Mouse (Mus musculus) intestine, postnatal 0 days (tissue): ENCODE results near the gene Bmpr1b. TPM values are rescaled to one million over a fixed set of nuclear protein-coding genes. Genes with fewer than 3 reads are reported as not detected.
"Not testable (repeated sequence)": the region's sequence is repeated elsewhere in the genome, so short reads cannot be mapped to it uniquely, and the experiment has no call there.

Experiments used
- ATAC-seq: fragments of 200-750 bp; cut with Nextera tagmentation; 2 replicates; pipeline ENCODE4 v1.8.0; 2017; ENCODE audit warnings: mild to moderate bottlenecking, moderate TSS enrichment, moderate library complexity
- H3K27ac ChIP-seq: fragments of 300-500 bp; sonication (generic); 2 replicates; pipeline ENCODE4 v1.5.1; 2014; ENCODE audit warnings: mild to moderate bottlenecking, low read depth, low read length, moderate library complexity
- H3K27me3 ChIP-seq: fragments of 300-500 bp; sonication (generic); replicated peaks from 2 replicates; pipeline ENCODE4 v1.6.1; 2014; ENCODE audit warnings: low read length, mixed read lengths; ENCODE audit not compliant: control insufficient read depth, insufficient read depth
- H3K36me3 ChIP-seq: fragments of 300-500 bp; sonication (generic); 2 replicates; pipeline ENCODE4 v1.6.1; 2014; ENCODE audit warnings: mild to moderate bottlenecking, moderate library complexity; ENCODE audit not compliant: control insufficient read depth, insufficient read depth
- H3K4me1 ChIP-seq: fragments of 300-500 bp; sonication (generic); replicated peaks from 2 replicates; pipeline ENCODE4 v1.6.1; 2014; ENCODE audit warnings: antibody characterized with exemption, low read length, mixed read lengths; ENCODE audit not compliant: control insufficient read depth, insufficient read depth
- H3K4me2 ChIP-seq: fragments of 300-500 bp; sonication (generic); replicated peaks from 2 replicates; pipeline ENCODE4 v1.6.1; 2014; ENCODE audit warnings: low read depth, mild to moderate bottlenecking, moderate library complexity
- H3K4me3 ChIP-seq: fragments of 300-500 bp; sonication (generic); 2 replicates; pipeline ENCODE4 v1.5.1; 2014; ENCODE audit warnings: low read depth, low read length
- H3K9ac ChIP-seq: fragments of 300-500 bp; sonication (generic); 2 replicates; pipeline ENCODE4 v1.6.1; 2014; ENCODE audit warnings: mild to moderate bottlenecking, low read depth, low read length
- H3K9me3 ChIP-seq: fragments of 300-500 bp; sonication (generic); 2 replicates; pipeline ENCODE4 v1.6.1; 2016; ENCODE audit warnings: mixed run types; ENCODE audit not compliant: control insufficient read depth
- CTCF ChIP-seq: sonication (generic); IDR thresholded peaks from 2 replicates; pipeline ENCODE4 v1.5.1; 2016; ENCODE audit warnings: low read depth, mild to moderate bottlenecking, control low read depth, antibody characterized with exemption, moderate library complexity
- WGBS: fragments of 180-500 bp; shearing (Covaris S2); extraction: QIAGEN DNeasy Blood & Tissue Kit; methylation state at CpG from one replicate; pipeline ENCODE4 v1.1.7; 2014; 5-methylcytosine and 5-hydroxymethylcytosine counted together
- polyA plus RNA-seq: library from polyadenylated mRNA; unstranded; fragments of >200 nt; fragmentation: Nextera tagmentation; extraction: Ambion mirVana; gene quantifications from 2 replicates; pipeline ENCODE4 v1.2.1, GENCODE M21; 2015

Bmpr1b gene
- polyA plus RNA-seq, 1 experiment from 2014 or later = 0.33 TPM

DNA sequence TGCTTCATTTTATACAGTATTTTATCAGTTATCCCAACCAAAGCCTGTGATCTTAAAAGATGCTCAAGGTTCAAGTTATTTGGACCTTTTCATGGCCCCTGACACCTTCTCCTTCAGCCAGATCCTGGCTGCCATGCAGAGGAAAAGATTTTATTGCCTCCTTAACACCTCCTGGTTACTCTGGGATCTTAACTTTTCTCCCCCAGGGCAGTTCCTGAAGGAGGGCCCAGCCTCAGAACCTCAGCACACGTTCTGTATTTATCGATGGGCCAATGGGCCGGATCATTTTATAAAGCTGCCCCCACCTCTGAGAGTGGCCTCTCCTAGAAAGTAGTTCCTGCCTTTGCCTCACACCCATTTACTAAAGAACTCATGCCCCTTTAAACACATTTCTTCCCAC lies 37.1 kb upstream of the Bmpr1b start:
- no peak overlapping the region for H3K27ac ChIP-seq
- H3K27me3 ChIP-seq = no peaks in the 10 kb centered on the region
- H3K4me3 ChIP-seq = no peak overlapping the region
- no peaks in the 10 kb centered on the region for H3K9me3 ChIP-seq
- WGBS = 76% methylated on average over 3 of the region's 3 CpGs
- H3K4me2 ChIP-seq = no peak overlapping the region
- H3K4me1 ChIP-seq = no peaks in the 10 kb centered on the region
- no peak overlapping the region for H3K9ac ChIP-seq
- ATAC-seq = no peak
- no peak for TF ChIP-seq CTCF
- no peaks in the 10 kb centered on the region for H3K36me3 ChIP-seq

DNA sequence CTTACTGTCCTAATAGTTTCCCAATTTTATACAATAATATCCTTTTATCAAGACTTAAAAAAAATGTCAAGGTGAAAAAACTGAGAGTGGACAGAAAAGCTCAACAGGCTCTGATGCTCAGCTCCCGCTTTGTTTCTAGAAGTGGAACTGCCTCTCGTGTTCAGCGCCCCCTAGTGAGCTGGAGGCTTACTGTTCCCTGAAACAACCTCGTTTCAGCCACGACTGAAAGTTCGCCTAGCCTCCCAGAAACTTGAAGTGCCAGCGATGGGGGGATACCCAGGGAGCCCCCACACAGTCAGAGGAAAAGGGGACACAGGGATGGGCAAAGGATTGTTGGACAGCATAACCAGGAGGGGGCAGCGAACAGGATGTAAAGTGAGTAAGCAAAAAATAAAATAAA lies 26.9 kb upstream of the Bmpr1b start:
- no peak overlapping the region for H3K4me3 ChIP-seq
- peak; percentile 35 for TF ChIP-seq CTCF
- no peak overlapping the region for H3K27ac ChIP-seq
- H3K9ac ChIP-seq = no peak overlapping the region
- ATAC-seq = no peak
- H3K27me3 ChIP-seq = no peaks in the 10 kb centered on the region
- H3K36me3 ChIP-seq = no peaks in the 10 kb centered on the region
- H3K4me1 ChIP-seq = no peaks in the 10 kb centered on the region
- 85% methylated on average over 8 of the region's 8 CpGs for WGBS
- no peaks in the 10 kb centered on the region for H3K9me3 ChIP-seq
- no peak overlapping the region for H3K4me2 ChIP-seq

DNA sequence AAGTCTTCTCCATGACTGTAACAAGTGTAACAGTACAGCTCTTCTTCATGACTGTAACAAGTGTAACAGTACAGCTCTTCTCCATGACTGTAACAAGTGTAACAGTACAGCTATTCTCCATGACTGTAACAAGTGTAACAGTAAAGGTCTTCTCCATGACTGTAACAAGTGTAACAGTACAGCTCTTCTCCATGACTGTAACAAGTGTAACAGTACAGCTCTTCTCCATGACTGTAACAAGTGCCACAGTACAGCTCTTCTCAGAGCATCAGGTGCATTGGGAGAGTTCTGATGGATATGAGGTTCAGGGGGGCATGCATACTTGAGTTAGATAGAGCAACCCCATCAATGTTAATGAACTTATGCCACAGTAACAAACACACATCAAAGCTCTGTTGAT lies 22.4 kb upstream of the Bmpr1b start:
- H3K27ac ChIP-seq, H3K9ac ChIP-seq, H3K27me3 ChIP-seq, H3K4me3 ChIP-seq, ATAC-seq, H3K4me2 ChIP-seq, H3K4me1 ChIP-seq, H3K9me3 ChIP-seq, H3K36me3 ChIP-seq: not testable (repeated sequence)

DNA sequence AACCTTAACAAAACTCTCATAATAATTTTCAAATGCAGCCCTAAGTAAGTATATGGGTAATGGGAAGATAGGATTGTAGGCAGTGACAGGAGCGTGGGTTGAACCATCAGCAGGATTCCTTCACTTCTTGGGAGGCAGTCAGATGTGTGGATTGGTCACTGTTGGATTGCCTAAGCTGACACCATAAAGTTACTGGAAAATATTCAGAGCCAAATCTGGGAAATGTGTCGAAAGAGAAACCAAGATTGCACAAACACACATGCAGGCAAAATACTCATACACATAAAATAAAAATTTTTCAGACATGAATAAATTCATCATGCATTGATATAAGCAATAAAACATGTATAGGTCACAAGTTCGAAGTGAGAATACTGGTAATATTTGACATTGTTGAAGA lies 17.3 kb upstream of the Bmpr1b start:
- no peak overlapping the region for H3K27ac ChIP-seq
- H3K4me1 ChIP-seq = no peaks in the 10 kb centered on the region
- no peak for ATAC-seq
- H3K36me3 ChIP-seq = no peaks in the 10 kb centered on the region
- TF ChIP-seq CTCF = no peak
- no peaks in the 10 kb centered on the region for H3K9me3 ChIP-seq
- no peak overlapping the region for H3K4me3 ChIP-seq
- no peak overlapping the region for H3K9ac ChIP-seq
- no peak overlapping the region for H3K4me2 ChIP-seq
- H3K27me3 ChIP-seq = no peaks in the 10 kb centered on the region
- WGBS = 85% methylated on average over 3 of the region's 3 CpGs

DNA sequence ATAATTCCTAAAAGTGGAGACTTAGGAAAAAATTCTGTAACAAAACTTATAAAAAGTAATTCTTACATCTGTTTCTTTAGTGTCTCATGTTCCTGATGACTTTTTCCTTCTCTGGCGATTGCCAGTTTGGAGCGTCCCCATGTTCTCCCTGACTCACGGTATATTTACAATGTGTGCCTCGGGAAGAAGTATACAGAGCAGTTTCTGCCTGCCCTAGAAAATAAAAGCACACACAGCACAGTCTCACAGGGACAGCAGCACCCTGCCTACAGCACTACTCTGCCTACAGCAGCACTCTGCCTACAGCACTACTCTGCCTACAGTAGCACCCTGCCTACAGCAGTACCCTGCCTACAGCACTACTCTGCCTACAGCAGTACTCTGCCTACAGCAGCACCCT lies 4.8 kb upstream of the Bmpr1b start:
- no peak overlapping the region for H3K9ac ChIP-seq
- no peak for ATAC-seq
- peaks cover 13% of the 10 kb centered on the region; the same call in 1 of the 2 replicates for H3K27me3 ChIP-seq
- no peak overlapping the region for H3K4me2 ChIP-seq
- no peak overlapping the region for H3K27ac ChIP-seq
- TF ChIP-seq CTCF = no peak
- no peaks in the 10 kb centered on the region for H3K36me3 ChIP-seq
- no peak overlapping the region for H3K4me3 ChIP-seq
- no peaks in the 10 kb centered on the region for H3K9me3 ChIP-seq
- H3K4me1 ChIP-seq = 0 out of 2 replicates have a peak, but pooled peaks cover 4% of the 10 kb centered on the region
- 75% methylated on average over 4 of the region's 4 CpGs for WGBS

DNA sequence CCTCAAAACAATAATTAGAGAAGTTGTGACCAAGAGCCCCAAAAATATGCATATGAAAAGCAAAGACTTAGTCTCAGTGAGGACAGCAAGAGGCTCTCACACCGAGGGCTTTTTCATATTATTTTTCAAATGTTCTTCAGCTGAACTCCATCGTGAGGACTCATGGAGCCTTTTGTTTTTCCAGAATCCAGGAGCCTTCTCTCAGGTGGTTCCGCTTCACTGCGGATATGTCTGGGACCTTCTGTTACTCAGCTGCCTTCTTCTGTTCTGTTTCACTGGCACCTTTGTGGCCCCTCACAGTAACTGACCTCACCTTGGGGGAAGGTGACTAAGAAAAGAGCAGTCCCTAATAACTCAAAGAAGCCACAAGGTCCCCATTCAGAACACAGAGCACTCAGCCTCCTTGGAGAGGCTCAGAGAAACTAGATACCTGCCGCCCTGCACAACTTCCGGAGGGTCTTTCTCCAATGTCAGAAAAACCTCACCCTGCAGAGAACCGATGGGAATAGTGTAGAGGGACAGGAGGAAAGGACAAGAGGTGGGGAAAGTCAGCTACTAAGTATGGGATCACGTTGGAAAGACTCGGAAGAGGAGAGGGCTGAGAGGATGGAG lies 868 bp downstream of the Bmpr1b start:
- Histone ChIP-seq H3K9me3 (no peaks in the 10 kb centered on the region), H3K27me3 (peaks cover 21% of the 10 kb centered on the region), H3K4me1 (0 out of 2 replicates have a peak, but pooled peaks cover 4% of the 10 kb centered on the region), H3K9ac (no peak overlapping the region), H3K4me3 (peak overlapping the region; percentile 49), H3K36me3 (no peaks in the 10 kb centered on the region), H3K4me2 (peak overlapping the region; percentile 95), H3K27ac (no peak overlapping the region)
- no peak for TF ChIP-seq CTCF
- no peak for ATAC-seq
- 26% methylated on average over 9 of the region's 9 CpGs for WGBS

DNA sequence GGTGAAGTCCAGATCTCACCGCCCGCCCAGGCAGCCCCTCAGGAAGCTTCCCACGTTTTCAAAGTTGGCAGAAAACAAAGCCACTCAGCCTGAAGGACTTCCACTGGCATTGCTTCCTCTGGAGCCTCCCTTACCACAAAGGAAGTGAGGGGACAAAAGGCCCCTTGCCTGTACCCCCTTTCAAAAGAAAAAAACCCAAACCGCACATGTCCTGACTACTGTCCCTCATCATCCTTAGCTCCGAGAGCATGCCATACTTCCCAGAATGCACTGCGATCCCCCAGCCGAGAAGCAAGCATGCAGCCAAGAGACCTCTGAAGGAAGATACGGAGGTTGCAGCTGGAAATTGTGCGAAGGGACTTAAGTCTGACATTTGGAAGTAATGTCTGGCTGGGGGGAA lies 4.2 kb downstream of the Bmpr1b start:
- Histone ChIP-seq H3K27me3 (peaks cover 16% of the 10 kb centered on the region), H3K36me3 (no peaks in the 10 kb centered on the region), H3K9ac (no peak overlapping the region), H3K4me3 (no peak overlapping the region), H3K4me1 (0 out of 2 replicates have a peak, but pooled peaks cover 4% of the 10 kb centered on the region), H3K27ac (no peak overlapping the region), H3K4me2 (no peak overlapping the region), H3K9me3 (no peaks in the 10 kb centered on the region)
- no peak for TF ChIP-seq CTCF
- ATAC-seq = no peak
- 69% methylated on average over 9 of the region's 9 CpGs for WGBS
